Mouse (Mus musculus) stomach, embryonic 14.5 days (tissue): Measurements from ENCODE around the gene Nhlrc3. TPM values are rescaled to one million over a fixed set of nuclear protein-coding genes. Genes with fewer than 3 reads are reported as not detected.
A peak's percentile ranks its signal among the peaks of the same experiment; 100 is the strongest.

Source experiments
- ATAC-seq: fragments of 200-750 bp; cut with Nextera tagmentation; 2 replicates; pipeline ENCODE4 v1.8.0; 2017; ENCODE audit warnings: low read depth, moderate TSS enrichment; ENCODE audit not compliant: insufficient number of reproducible peaks, insufficient read depth, low FRiP score
- H3K27ac ChIP-seq: fragments of 300-500 bp; sonication (generic); 2 replicates; pipeline ENCODE4 v1.5.1; 2014; ENCODE audit warnings: mild to moderate bottlenecking, low read length, moderate library complexity, mixed read lengths
- H3K27me3 ChIP-seq: fragments of 300-500 bp; sonication (generic); 2 replicates; pipeline ENCODE4 v1.6.1; 2014; ENCODE audit warnings: low read length, control low read depth, mixed read lengths; ENCODE audit not compliant: control insufficient read depth, insufficient read depth
- H3K36me3 ChIP-seq: fragments of 300-500 bp; sonication (generic); 2 replicates; pipeline ENCODE4 v1.6.1; 2014; ENCODE audit warnings: mild to moderate bottlenecking, control low read depth, low read length, moderate library complexity, mixed read lengths; ENCODE audit not compliant: control insufficient read depth, insufficient read depth
- H3K4me1 ChIP-seq: fragments of 300-500 bp; sonication (generic); 2 replicates; pipeline ENCODE4 v1.6.1; 2014; ENCODE audit warnings: low read length, control low read depth, mixed read lengths; ENCODE audit not compliant: control insufficient read depth, insufficient read depth
- H3K4me2 ChIP-seq: fragments of 300-500 bp; sonication (generic); replicated peaks from 2 replicates; pipeline ENCODE4 v1.6.1; 2014; ENCODE audit warnings: low read depth, low read length, control low read depth
- H3K4me3 ChIP-seq: fragments of 300-500 bp; sonication (generic); 2 replicates; pipeline ENCODE4 v1.5.1; 2014; ENCODE audit warnings: low read depth, low read length, control low read depth
- H3K9ac ChIP-seq: fragments of 300-500 bp; sonication (generic); replicated peaks from 2 replicates; pipeline ENCODE4 v1.6.1; 2014; ENCODE audit warnings: low read depth, mild to moderate bottlenecking, control low read depth, low read length, moderate library complexity, mixed read lengths
- H3K9me3 ChIP-seq: fragments of 300-500 bp; sonication (generic); 2 replicates; pipeline ENCODE4 v1.6.1; 2016; ENCODE audit warnings: low read depth, low read length, control low read depth; ENCODE audit not compliant: control insufficient read depth
- WGBS: fragments of 180-500 bp; shearing (Covaris S2); extraction: QIAGEN DNeasy Blood & Tissue Kit; methylation state at CpG from one replicate; pipeline ENCODE4 v1.1.7; 2014; 5-methylcytosine and 5-hydroxymethylcytosine counted together
- polyA plus RNA-seq: library from polyadenylated mRNA; unstranded; fragments of >200 nt; fragmentation: Nextera tagmentation; extraction: Ambion mirVana; gene quantifications from 2 replicates; pipeline ENCODE4 v1.2.1, GENCODE M21; 2014

The Nhlrc3 gene
- 11.4 and 12.6 TPM in 2 replicates for polyA plus RNA-seq

DNA sequence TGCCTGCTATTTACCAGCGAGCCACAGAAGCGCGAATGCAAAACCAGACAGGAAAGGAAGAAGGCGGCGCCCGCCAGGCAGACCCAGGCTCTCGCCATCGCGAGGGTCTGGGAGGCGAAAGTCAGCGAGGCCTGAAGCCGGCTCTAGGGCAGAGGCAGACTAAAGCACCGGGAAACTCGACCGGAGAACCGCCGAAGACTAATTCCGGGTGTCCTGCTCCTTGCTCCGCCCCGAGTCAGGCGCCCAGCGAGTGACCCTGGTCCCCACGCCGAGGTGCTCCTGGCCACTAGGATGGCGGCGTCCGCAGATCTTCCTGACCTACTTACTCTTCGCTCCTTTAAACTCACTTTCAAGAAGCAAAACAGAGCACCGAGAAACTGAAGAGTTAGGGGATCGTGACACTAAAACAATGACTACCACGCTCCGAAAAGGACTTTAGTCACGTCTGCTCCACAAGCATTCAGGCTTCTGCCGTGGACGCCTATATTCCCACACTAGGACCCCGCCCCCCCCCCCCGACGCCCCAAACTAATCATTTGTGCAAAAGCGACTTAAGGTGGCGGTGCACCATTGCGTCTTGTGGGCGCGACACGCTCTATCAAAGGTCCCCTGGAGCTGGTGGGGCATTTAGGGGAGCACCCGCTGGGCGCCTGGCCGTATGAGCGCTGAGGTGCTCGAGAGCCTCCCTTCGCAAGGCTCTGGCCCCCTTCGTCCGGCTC, at the start of gene Nhlrc3, which contains the start of gene Proser1:
TSS of gene Nhlrc3 (minus strand) at position 287 of the 719 bp plus-strand sequence.
TSS of gene Proser1 (plus strand) at position 621 of the 719 bp plus-strand sequence.
- peak; percentile 96 for ATAC-seq
- Histone ChIP-seq H3K9ac (peak within 1 kb of the TSS; percentile 86), H3K9me3 (no peaks in the 10 kb centered on the region), H3K36me3 (peaks cover 19% of the 10 kb centered on the region), H3K4me3 (peak within 1 kb of the TSS; percentile 96), H3K27ac (peak within 1 kb of the TSS; percentile 77), H3K4me2 (peak within 1 kb of the TSS; percentile 80), H3K27me3 (no peaks in the 10 kb centered on the region), H3K4me1 (peaks cover 22% of the 10 kb centered on the region)
- WGBS, result under 1% methylated on average over 51 of the region's 52 CpGs

DNA sequence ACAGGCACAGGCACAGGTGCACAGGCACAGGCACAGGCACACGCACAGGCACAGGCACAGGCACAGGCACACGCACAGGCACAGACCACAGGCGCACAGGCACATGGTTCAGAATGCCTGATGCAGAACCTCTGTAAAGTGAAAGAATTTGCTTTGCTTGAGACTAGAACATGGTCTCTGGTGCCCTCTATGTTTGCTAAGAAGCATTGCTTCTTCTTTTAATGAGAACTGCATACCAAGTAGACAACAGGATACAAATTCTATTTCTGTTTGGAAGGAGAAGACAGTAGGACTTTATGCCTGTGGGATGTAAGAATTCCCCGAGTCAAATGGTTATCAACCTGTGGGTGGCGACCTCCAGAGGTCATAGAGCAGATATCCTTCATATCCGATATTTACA, 39.3 kb upstream of the Nhlrc3 start:
- ATAC-seq, result no peak
- no peaks in the 10 kb centered on the region for H3K36me3 ChIP-seq
- no peak overlapping the region for H3K4me2 ChIP-seq
- H3K27ac ChIP-seq, result no peak overlapping the region
- no peak overlapping the region for H3K9ac ChIP-seq
- WGBS, result 54% methylated on average over 6 of the region's 6 CpGs
- H3K27me3 ChIP-seq, result no peaks in the 10 kb centered on the region
- H3K4me3 ChIP-seq, result no peak overlapping the region
- H3K4me1 ChIP-seq, result no peaks in the 10 kb centered on the region
- H3K9me3 ChIP-seq, result no peaks in the 10 kb centered on the region

DNA sequence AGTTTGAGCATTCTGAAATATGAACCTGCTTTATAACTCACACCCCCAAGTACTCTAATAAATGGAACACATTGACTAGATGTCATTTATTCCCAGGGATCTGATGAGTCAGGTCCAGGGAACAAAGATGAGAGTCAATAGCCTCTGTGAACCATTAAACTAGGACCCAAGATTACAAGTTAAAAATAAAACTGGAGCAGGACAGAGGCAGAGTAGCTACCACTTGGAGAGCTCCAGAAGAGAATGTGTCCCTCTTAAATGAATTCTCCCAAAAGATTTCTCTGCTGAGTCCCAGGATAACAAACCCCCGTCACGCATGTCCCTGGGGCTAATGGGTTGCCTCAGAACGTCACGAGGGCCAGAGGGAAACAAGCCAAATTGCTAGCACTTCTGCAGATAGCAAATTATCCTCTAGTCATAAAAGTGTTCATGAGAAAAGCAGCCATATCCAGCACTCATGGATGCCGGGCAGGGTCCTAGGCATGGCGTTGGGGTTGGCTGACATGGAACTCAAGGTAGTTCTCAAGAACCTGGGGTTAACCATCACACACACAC, 35.3 kb upstream of the Nhlrc3 start:
- ATAC-seq, result no peak
- no peaks in the 10 kb centered on the region for H3K36me3 ChIP-seq
- H3K27ac ChIP-seq, result no peak overlapping the region
- H3K9me3 ChIP-seq, result no peaks in the 10 kb centered on the region
- no peak overlapping the region for H3K4me2 ChIP-seq
- no peaks in the 10 kb centered on the region for H3K4me1 ChIP-seq
- 74% methylated on average over 6 of the region's 6 CpGs for WGBS
- H3K9ac ChIP-seq, result no peak overlapping the region
- H3K27me3 ChIP-seq, result no peaks in the 10 kb centered on the region
- H3K4me3 ChIP-seq, result no peak overlapping the region

DNA sequence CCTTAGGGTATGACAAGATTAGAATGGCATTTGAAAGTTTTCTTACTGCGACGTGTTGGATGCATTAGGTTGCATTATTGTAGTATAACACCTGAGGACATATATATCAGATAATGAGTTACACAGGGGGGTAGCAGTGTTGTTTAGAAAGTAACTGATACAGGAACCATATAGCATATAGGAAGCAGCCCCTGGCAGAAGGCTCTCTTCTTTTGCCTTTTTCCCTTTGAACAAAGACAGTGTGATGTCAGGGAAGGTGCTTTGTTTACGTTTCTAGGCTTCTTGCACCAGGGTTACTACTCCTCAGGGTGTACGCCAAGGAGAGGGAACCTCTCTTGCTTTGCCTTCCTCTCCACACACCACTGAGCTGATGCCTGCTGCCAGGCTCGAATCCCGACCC, 25.2 kb upstream of the Nhlrc3 start, which contains the start of gene Stoml3:
TSS of gene Stoml3 (plus strand) at position 301 of the 400 bp plus-strand sequence.
- H3K9me3 ChIP-seq, result no peaks in the 10 kb centered on the region
- 79% methylated on average over 6 of the region's 6 CpGs for WGBS
- H3K4me1 ChIP-seq, result no peaks in the 10 kb centered on the region
- no peak within 1 kb of the TSS for H3K4me2 ChIP-seq
- H3K9ac ChIP-seq, result no peak within 1 kb of the TSS
- H3K36me3 ChIP-seq, result no peaks in the 10 kb centered on the region
- no peak within 1 kb of the TSS for H3K27ac ChIP-seq
- no peak within 1 kb of the TSS for H3K4me3 ChIP-seq
- no peak for ATAC-seq
- no peaks in the 10 kb centered on the region for H3K27me3 ChIP-seq

DNA sequence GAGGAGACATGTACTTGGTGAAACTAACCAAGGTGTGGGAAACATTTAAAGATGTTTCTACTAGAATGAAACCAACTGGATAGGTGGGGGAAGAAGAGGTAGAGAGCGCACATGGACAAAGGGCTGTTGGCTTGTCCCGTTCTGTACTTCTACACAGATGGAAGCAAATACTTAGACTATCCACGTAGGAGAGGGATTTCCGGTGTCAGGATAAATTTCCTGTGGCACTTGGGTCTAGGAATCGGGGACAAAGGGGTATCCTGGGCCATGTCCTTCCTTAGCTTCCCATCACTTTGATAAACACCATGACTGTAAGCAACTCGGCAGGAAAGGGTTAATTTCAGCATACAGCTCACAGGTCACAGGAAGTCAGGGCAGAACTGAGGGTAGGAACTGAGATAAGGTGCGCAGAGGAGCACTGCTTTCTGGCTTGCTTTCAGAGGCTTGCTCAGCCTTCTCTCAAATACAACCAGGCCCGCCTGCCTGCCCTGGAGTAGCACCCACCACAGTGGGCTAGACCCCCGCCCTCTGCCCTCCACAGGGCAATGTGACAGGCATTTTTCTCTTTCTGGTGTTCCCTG, 24.0 kb upstream of the Nhlrc3 start:
- Histone ChIP-seq H3K27me3 (no peaks in the 10 kb centered on the region), H3K9me3 (no peaks in the 10 kb centered on the region), H3K4me2 (no peak overlapping the region), H3K36me3 (0 out of 2 replicates have a peak, but pooled peaks cover under 1% of the 10 kb centered on the region), H3K4me1 (no peaks in the 10 kb centered on the region), H3K4me3 (no peak overlapping the region), H3K27ac (no peak overlapping the region), H3K9ac (no peak overlapping the region)
- 58% methylated on average over 9 of the region's 9 CpGs for WGBS
- 0 out of 2 replicates have a peak, but pooled peaks have one; percentile 10 for ATAC-seq

DNA sequence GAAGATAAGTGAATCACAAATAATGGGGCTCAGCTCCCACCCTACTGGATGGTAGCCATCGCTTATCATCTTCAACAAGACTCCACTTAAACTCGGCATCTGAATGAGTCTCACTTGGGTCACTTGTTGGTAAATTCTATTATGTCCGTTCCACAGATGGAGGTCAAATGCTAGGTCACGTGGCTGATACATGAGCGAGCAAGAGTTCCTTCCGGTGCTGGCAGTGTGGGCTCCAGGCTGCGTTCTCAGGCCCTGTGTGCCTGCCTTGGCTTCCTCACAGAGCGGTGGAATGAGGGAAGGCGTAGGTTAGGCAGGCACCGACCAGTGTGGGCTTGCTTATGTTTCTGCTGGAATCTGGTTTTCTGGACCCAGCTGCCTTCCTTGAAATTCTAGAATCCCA, 23.4 kb upstream of the Nhlrc3 start:
- WGBS, result 70% methylated on average over 10 of the region's 10 CpGs

DNA sequence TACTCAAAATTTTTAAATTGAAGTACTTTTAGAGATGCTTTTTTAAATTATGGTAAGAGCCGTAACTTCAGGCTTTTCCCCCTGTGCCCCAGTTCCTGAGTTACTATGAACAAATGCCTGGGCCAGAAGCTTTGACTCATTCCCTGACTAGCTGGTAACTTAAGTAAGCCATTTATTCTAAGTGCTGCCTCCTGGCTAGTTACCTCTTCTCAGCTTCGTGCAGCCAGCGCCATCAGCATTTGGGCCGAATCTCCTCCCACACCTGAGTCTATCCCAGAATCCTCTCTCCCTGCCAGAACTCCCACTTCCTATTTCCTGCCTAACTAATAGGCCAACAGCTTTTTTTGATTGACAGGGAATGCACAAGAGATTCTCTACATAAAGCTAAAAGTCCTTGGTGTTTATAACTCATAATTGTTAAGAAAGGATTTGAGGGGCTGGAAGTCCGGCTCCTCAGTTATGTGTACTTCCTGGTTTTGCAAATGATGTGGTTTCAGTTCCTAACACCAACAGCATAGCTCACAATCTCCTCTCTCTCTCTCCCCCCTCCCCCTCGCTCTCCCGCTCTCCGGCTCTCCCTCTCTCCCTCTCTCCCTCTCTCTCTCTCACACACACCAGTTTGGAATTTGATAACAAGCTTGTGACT, 20.4 kb upstream of the Nhlrc3 start:
- no peak for ATAC-seq
- H3K9ac ChIP-seq, result no peak overlapping the region
- H3K4me3 ChIP-seq, result no peak overlapping the region
- WGBS, result 85% methylated on average over 8 of the region's 8 CpGs
- no peaks in the 10 kb centered on the region for H3K27me3 ChIP-seq
- H3K9me3 ChIP-seq, result no peaks in the 10 kb centered on the region
- no peak overlapping the region for H3K4me2 ChIP-seq
- peaks cover 26% of the 10 kb centered on the region for H3K36me3 ChIP-seq
- no peaks in the 10 kb centered on the region for H3K4me1 ChIP-seq
- H3K27ac ChIP-seq, result no peak overlapping the region

More for the DNA sequence above, 23.4 kb upstream of the Nhlrc3 start:
- H3K9me3 ChIP-seq, result no peaks in the 10 kb centered on the region
- H3K4me2 ChIP-seq, result no peak overlapping the region
- H3K4me3 ChIP-seq, result no peak overlapping the region
- 0 out of 2 replicates have a peak, but pooled peaks cover 4% of the 10 kb centered on the region for H3K36me3 ChIP-seq
- no peaks in the 10 kb centered on the region for H3K27me3 ChIP-seq
- no peak for ATAC-seq
- H3K9ac ChIP-seq, result no peak overlapping the region
- H3K27ac ChIP-seq, result no peak overlapping the region
- H3K4me1 ChIP-seq, result no peaks in the 10 kb centered on the region

DNA sequence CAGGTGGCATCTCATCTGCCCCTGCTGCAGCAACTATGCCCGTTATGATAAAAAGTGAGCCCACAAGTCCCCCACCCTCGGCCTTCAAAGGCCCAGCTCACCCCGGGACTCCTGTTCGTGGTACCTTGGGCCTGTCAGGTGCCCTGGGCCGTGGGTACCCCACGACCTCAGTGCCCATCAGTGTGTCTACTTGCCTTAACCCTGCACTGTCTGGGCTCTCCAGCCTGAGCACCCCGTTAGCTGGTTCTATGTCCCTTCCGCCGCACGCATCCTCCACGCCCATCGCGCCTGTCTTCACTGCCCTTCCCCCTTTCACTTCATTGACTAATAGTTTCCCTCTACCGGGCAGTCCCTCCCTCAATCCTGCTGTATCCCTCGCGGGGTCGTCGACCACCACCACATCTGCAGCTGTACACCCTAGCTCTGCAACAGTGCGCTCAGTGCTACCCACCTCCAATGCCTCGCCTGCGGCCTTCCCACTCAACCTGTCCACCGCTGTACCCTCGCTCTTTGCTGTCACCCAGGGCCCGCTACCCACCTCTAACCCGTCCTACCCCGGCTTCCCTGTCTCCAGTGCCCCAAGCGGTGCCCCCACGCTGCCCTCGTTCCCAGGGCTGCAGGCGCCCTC, 15.4 kb upstream of the Nhlrc3 start:
- H3K4me1 ChIP-seq, result no peaks in the 10 kb centered on the region
- H3K9me3 ChIP-seq, result no peaks in the 10 kb centered on the region
- WGBS, result 96% methylated on average over 30 of the region's 30 CpGs
- no peak overlapping the region for H3K4me2 ChIP-seq
- H3K9ac ChIP-seq, result no peak overlapping the region
- H3K4me3 ChIP-seq, result no peak overlapping the region
- peaks cover 53% of the 10 kb centered on the region for H3K36me3 ChIP-seq
- H3K27me3 ChIP-seq, result no peaks in the 10 kb centered on the region
- ATAC-seq, result no peak
- H3K27ac ChIP-seq, result no peak overlapping the region
